Mouse (Mus musculus) myocyte (in vitro differentiated cells): ENCODE results near the gene Cdkn2c. TPM values are rescaled to one million over a fixed set of nuclear protein-coding genes. Genes with fewer than 3 reads are reported as not detected.
A peak's percentile ranks its signal among the peaks of the same experiment; 100 is the strongest.
"Not testable (repeated sequence)": the region's sequence is repeated elsewhere in the genome, so short reads cannot be mapped to it uniquely, and the experiment has no call there.

Experiments
- H3K27me3 ChIP-seq: one replicate; pipeline ENCODE4 v1.6.1; 2011; ENCODE audit not compliant: control insufficient read depth, insufficient read depth, insufficient read length
- H3K36me3 ChIP-seq: one replicate; pipeline ENCODE4 v1.6.1; 2011; ENCODE audit not compliant: control insufficient read depth, insufficient read depth
- H3K4me2 ChIP-seq: one replicate; pipeline ENCODE4 v1.6.1; 2011; ENCODE audit warnings: low read depth, control low read depth
- H3K4me3 ChIP-seq: one replicate; pipeline ENCODE4 v1.5.1; 2011; ENCODE audit warnings: mild to moderate bottlenecking, control low read depth, moderate library complexity
- H3K79me2 ChIP-seq: one replicate; pipeline ENCODE4 v1.6.1; 2011; ENCODE audit not compliant: control insufficient read depth, insufficient read depth
- H3ac ChIP-seq: one replicate; pipeline ENCODE4 v1.6.1; 2011; ENCODE audit not compliant: control insufficient read depth, insufficient read length
- CEBPB ChIP-seq: IDR thresholded peaks from 2 replicates; pipeline ENCODE4 v1.6.1; 2011; ENCODE audit warnings: mild to moderate bottlenecking, moderate library complexity; ENCODE audit not compliant: poor library complexity, insufficient read depth, severe bottlenecking
- E2F4 ChIP-seq: IDR thresholded peaks from one replicate; pipeline ENCODE4 v1.6.1; 2011; ENCODE audit warnings: mild to moderate bottlenecking, control low read depth, moderate library complexity; ENCODE audit not compliant: insufficient read depth
- MAX ChIP-seq: IDR thresholded peaks from one replicate; pipeline ENCODE4 v1.6.1; 2011; ENCODE audit warnings: low read depth, mild to moderate bottlenecking, control low read depth
- MYOD1 ChIP-seq, 3 experiments: IDR thresholded peaks; one replicate each; pipeline ENCODE4 v1.6.1; 2011; ENCODE audit warnings: control low read depth in 2 of 3, low read depth in 2 of 3, mild to moderate bottlenecking in 2 of 3, moderate library complexity in 1 of 3; ENCODE audit not compliant: insufficient read length in 2 of 3, control insufficient read depth in 1 of 3
- MYOG ChIP-seq, 3 experiments: IDR thresholded peaks; one replicate each; pipeline ENCODE4 v1.6.1; 2011; ENCODE audit warnings: control low read depth in 2 of 3, low read depth in 2 of 3, mild to moderate bottlenecking in 2 of 3; ENCODE audit not compliant: insufficient read length in 2 of 3, control insufficient read depth in 1 of 3, insufficient read depth in 1 of 3
- POLR2A ChIP-seq: IDR thresholded peaks from one replicate; pipeline ENCODE4 v1.6.1; 2011; ENCODE audit warnings: low read depth, mild to moderate bottlenecking, control low read depth, moderate library complexity; ENCODE audit not compliant: insufficient read length
- POLR2AphosphoS2 ChIP-seq: IDR thresholded peaks from one replicate; pipeline ENCODE4 v1.6.1; 2011; ENCODE audit warnings: low read depth, control low read depth; ENCODE audit not compliant: insufficient read length
- REST ChIP-seq: IDR thresholded peaks from one replicate; pipeline ENCODE4 v1.6.1; 2011; ENCODE audit warnings: mild to moderate bottlenecking, control low read depth, moderate library complexity; ENCODE audit not compliant: insufficient read depth, insufficient read length
- SRF ChIP-seq: IDR thresholded peaks from one replicate; pipeline ENCODE4 v1.6.1; 2011; ENCODE audit warnings: low read depth; ENCODE audit not compliant: control insufficient read depth, insufficient read length
- TCF12 ChIP-seq: IDR thresholded peaks from one replicate; pipeline ENCODE4 v1.6.1; 2011; ENCODE audit warnings: mild to moderate bottlenecking, control low read depth; ENCODE audit not compliant: poor library complexity, insufficient read depth, severe bottlenecking
- TCF3 ChIP-seq: IDR thresholded peaks from one replicate; pipeline ENCODE4 v1.6.1; 2011; ENCODE audit warnings: low read depth, control low read depth; ENCODE audit not compliant: insufficient read length
- USF1 ChIP-seq: IDR thresholded peaks from one replicate; pipeline ENCODE4 v1.6.1; 2011; ENCODE audit warnings: low read depth, mild to moderate bottlenecking, control low read depth, moderate library complexity
- polyA plus RNA-seq: library from polyadenylated mRNA; unstranded; fragments of >200 nt; fragmentation: generic; extraction: Trizol; gene quantifications from one replicate; pipeline ENCODE4 v1.2.1, GENCODE M21; 2012; ENCODE audit warnings: missing spikeins

The Cdkn2c gene
- polyA plus RNA-seq, result 17.3 TPM

DNA sequence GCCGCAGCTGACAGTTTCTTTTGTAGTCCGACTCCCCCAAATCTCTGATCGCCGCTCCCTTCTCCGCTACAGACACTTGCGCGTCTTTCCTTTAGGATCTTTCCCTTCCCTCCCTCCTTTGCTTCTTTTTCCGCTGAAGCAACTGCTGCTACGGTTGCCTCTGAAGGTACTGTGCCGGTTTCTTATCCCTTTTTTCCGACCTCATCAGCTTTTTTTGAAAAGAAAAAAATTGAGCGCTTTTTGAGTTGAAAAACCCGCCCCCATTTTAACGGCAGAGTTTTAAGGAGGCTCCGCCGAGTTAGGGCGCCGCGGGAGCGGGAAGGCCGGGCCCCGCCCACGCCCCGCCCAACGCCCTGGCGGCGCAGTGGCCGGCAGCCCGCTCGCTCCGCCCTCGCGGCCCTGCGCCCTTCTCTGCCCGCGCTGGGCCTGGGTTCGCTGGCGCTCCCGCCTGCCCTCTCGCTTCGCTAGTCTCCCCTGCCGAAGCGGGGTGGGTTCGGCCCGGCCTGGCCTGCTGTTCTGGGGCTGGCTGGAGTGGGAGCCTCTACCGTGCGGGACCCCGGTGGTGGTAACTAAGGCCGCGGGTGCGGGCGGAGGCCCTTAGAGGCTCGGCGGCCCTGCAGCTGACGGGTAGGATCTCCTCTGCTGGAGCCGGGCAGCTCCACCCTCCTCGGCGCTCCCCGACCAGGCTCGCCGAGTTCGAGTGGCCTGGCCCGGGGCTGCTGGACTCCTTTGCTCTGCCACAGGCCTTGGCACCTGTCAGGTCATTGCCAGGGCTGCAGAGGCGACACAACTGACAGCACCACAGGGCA lies at the start of gene Cdkn2c:
Cdkn2c (minus strand) TSS at position 729 of the 809 bp plus-strand sequence.
- no peaks in the 10 kb centered on the region for H3K36me3 ChIP-seq
- TF ChIP-seq MYOG (IDR thresholded peaks at IDR 0.05; ENCODE audit: control insufficient read depth in 1 of 3, insufficient read depth in 1 of 3, insufficient read length in 2 of 3, low read depth in 2 of 3) (peak in 1 of 3 experiments; percentile 53), POLR2AphosphoS2 (peak; percentile 91), E2F4 (peak; percentile 80), POLR2A (peak; percentile 94), MAX (no peak), TCF12 (no peak), REST (no peak), CEBPB (no peak), TCF3 (no peak), SRF (no peak), MYOD1 (IDR thresholded peaks at IDR 0.05; ENCODE audit: control insufficient read depth in 1 of 3, insufficient read length in 2 of 3, low read depth in 2 of 3) (peak in 2 of 3 experiments; percentile 22 to 54), USF1 (no peak)
- no peaks in the 10 kb centered on the region for H3K27me3 ChIP-seq
- H3K4me2 ChIP-seq, result peak within 1 kb of the TSS; percentile 78
- peaks cover 43% of the 10 kb centered on the region for H3K79me2 ChIP-seq
- H3K4me3 ChIP-seq, result peak within 1 kb of the TSS; percentile 80
- H3ac ChIP-seq, result peak within 1 kb of the TSS; percentile 76

DNA sequence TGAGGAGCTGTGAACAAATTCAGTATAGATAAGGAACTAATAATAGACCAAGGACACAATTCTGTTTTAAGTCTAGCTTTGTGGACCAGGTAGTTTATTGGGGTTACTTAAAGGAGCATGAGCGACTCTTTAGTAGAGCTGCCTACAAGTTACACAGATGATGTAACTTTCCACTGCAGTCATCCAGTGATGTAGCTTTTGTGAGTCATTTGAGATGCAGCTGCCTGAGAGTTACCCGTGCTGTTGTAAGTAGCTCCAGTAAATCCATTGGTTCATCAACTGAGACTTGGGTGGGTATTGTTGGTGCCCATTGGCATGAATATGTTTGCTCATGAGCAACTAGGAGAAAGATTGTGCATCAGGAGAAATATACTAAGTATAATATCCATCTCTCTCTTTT lies 38.4 kb upstream of the Cdkn2c start:
- TF ChIP-seq CEBPB (no peak), TCF12 (no peak), POLR2AphosphoS2 (no peak), TCF3 (no peak), MYOD1 (IDR thresholded peaks at IDR 0.05; ENCODE audit: control insufficient read depth in 1 of 3, insufficient read length in 2 of 3, low read depth in 2 of 3) (no peak), MYOG (IDR thresholded peaks at IDR 0.05; ENCODE audit: control insufficient read depth in 1 of 3, insufficient read depth in 1 of 3, insufficient read length in 2 of 3, low read depth in 2 of 3) (no peak), E2F4 (no peak), USF1 (no peak), POLR2A (no peak), REST (no peak), SRF (no peak), MAX (no peak)
- Histone ChIP-seq H3K4me3 (no peak overlapping the region), H3K4me2 (no peak overlapping the region), H3K36me3 (no peaks in the 10 kb centered on the region), H3ac (no peak overlapping the region), H3K27me3 (no peaks in the 10 kb centered on the region), H3K79me2 (peaks cover 63% of the 10 kb centered on the region)

DNA sequence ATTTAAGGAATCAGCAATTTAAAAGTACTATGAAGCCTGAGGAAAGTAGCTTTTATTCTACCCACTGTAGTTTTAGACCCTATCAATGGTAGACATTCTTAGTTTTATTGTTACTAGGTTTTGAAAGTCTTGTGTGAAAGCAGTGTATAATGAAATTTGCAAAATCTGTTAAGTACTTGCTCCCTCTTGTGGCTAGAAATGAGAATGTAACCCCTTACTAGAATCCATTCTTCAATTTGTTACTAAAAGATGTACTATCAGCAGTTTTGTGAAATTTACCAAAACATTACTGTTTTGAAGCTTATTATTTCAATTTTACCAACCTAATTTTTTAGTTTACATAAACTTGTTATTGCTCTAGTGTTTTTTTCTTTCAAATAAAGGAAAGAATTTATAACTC lies 36.6 kb upstream of the Cdkn2c start:
- H3K4me3 ChIP-seq, result no peak overlapping the region
- peaks cover 54% of the 10 kb centered on the region for H3K79me2 ChIP-seq
- H3ac ChIP-seq, result no peak overlapping the region
- no peak overlapping the region for H3K4me2 ChIP-seq
- no peak for TF ChIP-seq MYOD1 (IDR thresholded peaks at IDR 0.05; ENCODE audit: control insufficient read depth in 1 of 3, insufficient read length in 2 of 3, low read depth in 2 of 3)
- no peak for TF ChIP-seq MYOG (IDR thresholded peaks at IDR 0.05; ENCODE audit: control insufficient read depth in 1 of 3, insufficient read depth in 1 of 3, insufficient read length in 2 of 3, low read depth in 2 of 3)
- TF ChIP-seq SRF, result no peak
- no peak for TF ChIP-seq MAX
- TF ChIP-seq USF1, result no peak
- no peak for TF ChIP-seq TCF12
- TF ChIP-seq REST, result no peak
- TF ChIP-seq POLR2AphosphoS2, result no peak
- no peak for TF ChIP-seq POLR2A
- TF ChIP-seq E2F4, result no peak
- TF ChIP-seq CEBPB, result no peak
- no peak for TF ChIP-seq TCF3
- H3K36me3 ChIP-seq, result no peaks in the 10 kb centered on the region
- no peaks in the 10 kb centered on the region for H3K27me3 ChIP-seq

DNA sequence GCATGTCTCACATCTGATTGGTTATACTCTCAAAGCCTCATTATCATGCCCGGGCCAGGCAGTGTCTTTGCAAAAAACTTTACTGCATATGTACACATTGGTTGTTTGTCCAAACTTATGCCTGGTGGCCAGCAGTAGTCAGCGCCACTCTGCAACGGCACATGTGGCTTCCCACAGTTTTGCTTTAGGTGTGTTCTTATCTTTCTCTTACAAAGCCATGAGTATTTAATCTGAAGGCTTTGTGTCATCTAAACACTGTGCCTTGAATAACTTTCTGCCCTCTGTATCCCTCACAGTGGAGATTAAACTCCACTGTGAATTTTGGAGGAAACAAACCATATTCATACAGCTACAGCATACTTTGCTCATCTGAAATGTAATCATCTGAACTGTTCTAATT lies 33.7 kb upstream of the Cdkn2c start:
- not testable (repeated sequence) for H3K4me3 ChIP-seq, H3K27me3 ChIP-seq

DNA sequence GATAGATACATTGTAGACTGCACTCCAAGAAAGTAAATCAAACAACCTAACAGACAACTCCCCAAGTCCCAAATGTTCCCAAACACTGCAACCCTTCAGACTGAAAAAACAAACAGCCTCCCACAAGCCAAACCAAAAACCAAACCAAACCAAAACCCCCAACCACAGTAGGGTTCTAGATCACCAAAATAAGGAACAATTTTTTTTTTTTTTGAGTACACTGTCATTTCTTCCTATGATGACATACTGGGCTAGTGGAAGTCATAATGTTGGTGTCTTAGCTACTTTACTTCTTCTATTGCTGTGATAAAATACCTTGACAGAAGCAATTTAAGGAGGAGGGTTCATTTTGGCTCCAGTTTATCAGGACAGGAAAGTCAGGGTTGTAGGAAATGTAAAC lies 25.7 kb upstream of the Cdkn2c start:
- Histone ChIP-seq H3K36me3 (no peaks in the 10 kb centered on the region), H3K79me2 (peaks cover 66% of the 10 kb centered on the region), H3ac (no peak overlapping the region), H3K4me3 (no peak overlapping the region), H3K4me2 (no peak overlapping the region), H3K27me3 (no peaks in the 10 kb centered on the region)
- TF ChIP-seq USF1 (no peak), REST (no peak), TCF3 (no peak), MYOG (IDR thresholded peaks at IDR 0.05; ENCODE audit: control insufficient read depth in 1 of 3, insufficient read depth in 1 of 3, insufficient read length in 2 of 3, low read depth in 2 of 3) (no peak), SRF (no peak), MAX (no peak), CEBPB (no peak), TCF12 (no peak), E2F4 (no peak), MYOD1 (IDR thresholded peaks at IDR 0.05; ENCODE audit: control insufficient read depth in 1 of 3, insufficient read length in 2 of 3, low read depth in 2 of 3) (no peak), POLR2A (no peak), POLR2AphosphoS2 (no peak)

More for the DNA sequence above, 33.7 kb upstream of the Cdkn2c start:
- not testable (repeated sequence) for H3ac ChIP-seq, H3K4me2 ChIP-seq, H3K36me3 ChIP-seq
- H3K79me2 ChIP-seq, result peaks cover 42% of the 10 kb centered on the region
